Mouse (Mus musculus) lung, postnatal 25 days (tissue): ENCODE data around the gene Gap43.
A peak's percentile ranks its signal among the peaks of the same experiment; 100 is the strongest.
"Not testable (repeated sequence)": the region's sequence is repeated elsewhere in the genome, so short reads cannot be mapped to it uniquely, and the experiment has no call there.

Experiments
- DNase-seq: peaks from one replicate; pipeline ENCODE4 v3.0.0; 2022; ENCODE audit warnings: low spot score

Gene Gap43

GRCm38 (mm10) chr16:42294481-42294880, 46.0 kb downstream of the Gap43 start:
- DNase-seq, result no peak

DNA sequence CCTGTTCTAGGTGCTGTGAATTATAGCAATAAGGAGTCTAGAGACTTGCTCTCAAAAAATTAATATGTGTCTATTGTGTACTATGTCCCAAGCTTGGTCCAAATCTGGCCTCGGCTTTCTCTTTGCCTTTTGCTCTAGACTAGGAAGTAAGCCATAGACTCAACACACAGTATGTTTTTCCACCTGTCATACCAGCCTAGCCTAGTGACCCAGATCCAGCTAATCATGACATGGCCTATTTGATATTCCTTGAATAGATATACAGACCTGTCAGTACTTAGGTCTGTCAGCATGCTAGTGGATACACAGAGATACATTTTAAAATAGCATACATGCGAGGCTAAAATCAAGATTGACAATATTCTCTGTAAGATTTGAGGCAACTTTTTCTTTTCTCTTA, 46.4 kb downstream of the Gap43 start:
- no peak for DNase-seq

GRCm38 (mm10) chr16:42291572-42291971, 48.9 kb downstream of the Gap43 start:
- no peak for DNase-seq

GRCm38 (mm10) chr16:42284005-42284404, 56.4 kb downstream of the Gap43 start:
- DNase-seq, result no peak

GRCm38 (mm10) chr16:42277713-42278112, 62.7 kb downstream of the Gap43 start:
- no peak for DNase-seq

DNA sequence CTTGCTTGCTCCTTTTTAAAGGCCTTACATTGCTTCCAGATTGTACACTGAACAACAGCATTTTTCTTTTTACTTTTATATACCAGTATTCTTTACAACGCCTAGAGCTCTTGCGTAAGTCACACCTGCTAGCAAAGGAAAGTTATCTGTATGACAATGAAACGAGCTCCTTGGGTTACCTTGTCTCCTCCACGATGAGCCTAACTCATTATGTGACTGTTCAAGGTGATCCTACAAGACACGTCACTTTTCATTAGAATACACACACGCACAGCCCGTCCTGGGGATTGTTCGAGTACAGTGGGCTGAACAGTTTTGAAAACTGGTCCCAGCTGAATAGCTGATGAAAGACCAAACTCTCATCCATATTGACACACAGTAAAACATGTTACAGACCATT, 63.2 kb downstream of the Gap43 start:
- DNase-seq, result no peak

DNA sequence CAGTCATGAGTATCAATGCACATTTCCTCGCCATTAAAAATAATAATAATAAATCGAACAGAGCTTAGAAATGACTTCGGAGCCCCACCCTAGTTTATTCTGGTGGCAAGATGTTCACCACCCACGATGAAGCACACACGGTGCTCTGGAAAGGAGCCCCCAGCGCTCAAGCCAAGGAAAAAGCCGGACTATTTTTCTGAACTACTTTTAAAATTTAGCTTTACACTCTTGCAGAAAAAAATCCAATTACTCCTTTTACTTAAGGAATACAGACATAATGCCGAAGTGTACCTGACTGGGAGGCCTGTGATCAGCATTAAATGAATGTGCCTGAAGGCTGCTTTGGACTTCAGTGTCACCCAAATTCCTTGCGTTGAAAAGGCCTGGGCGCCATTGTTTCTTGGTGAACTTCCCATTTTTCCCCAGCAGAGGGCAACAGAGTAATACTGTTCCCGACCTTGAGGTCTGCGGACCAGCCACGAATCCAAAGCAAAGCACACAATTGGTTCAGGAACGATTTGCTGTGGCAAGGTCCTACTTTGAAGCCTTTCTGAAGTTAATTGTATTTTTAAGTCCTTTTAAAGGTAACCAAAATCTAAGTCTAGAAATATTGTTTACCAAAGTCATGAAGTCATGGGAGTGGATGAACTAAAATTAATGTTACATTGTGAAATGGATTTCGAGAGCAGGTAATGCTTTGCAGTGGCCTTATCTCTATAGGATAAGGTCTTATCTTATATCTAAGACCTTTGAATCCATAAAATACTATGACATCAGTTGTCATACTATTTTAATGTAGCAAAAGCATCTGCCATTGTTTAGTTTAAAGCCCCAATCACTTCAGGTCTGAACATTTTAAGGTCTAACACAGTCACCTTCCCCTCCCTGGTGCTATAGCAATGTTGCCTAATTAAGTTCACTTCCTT, 64.0 kb downstream of the Gap43 start:
- DNase-seq, result peak; percentile 72

DNA sequence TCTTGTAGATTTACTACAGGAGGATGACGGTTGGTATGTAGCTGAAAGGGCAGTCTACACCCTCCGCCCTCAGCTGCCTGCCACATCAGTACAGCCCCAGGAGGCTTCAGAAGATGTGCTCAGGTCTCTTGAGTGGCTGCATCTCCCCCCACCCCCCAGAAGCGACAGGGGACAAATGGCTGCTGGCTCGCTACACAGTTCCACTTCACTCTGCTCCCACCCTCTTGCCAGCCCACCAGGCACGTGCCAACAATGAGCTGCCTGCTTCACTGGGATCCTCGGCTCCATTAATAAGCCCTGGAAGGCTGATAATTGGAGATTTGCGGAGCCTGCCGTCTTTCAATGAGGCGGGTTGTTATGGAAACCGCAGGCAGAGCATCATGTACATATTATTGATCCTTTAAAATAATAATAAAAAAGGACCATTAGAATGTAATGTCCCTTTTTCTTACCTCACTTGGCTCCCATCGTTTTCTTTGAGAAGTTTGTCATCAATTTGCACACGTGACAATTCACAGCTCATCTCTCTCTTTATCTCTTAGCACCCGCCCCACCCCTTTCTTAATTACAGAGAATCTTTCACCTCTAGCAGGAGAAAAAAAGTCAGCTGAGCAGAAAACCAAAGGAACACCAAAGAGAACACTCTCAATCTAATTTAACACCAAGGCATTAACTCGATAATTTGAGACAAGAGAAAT, 64.8 kb downstream of the Gap43 start:
- DNase-seq, result no peak

DNA sequence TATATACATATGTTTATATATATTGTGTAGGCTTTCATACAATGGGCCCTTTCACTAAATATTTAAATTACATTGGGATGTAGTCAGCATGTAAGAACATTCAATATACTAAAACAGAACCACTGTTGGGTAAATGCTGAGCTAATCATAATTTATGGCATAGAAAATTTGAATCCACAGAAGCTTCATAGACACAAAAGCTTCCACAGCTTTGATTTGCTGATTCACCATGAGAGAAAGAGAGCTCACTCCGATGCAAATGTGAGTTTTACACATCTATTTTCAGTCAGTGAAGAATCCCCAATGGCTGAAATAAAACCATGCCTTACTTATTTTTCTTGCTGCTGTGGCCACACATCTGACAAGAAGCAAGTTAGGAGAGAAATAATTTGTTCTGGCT, 69.2 kb downstream of the Gap43 start:
- no peak for DNase-seq

GRCm38 (mm10) chr16:42269587-42269967, 70.9 kb downstream of the Gap43 start:
- DNase-seq, result no peak

- peak; percentile 20 for DNase-seq
Observed at GRCm38 (mm10) chr16:42268843-42269586, 71.4 kb downstream of the Gap43 start.

GRCm38 (mm10) chr16:42265185-42265584, 75.3 kb downstream of the Gap43 start:
- no peak for DNase-seq

- no peak for DNase-seq
Observed at GRCm38 (mm10) chr16:42262935-42263542, 77.4 kb downstream of the Gap43 start.

DNA sequence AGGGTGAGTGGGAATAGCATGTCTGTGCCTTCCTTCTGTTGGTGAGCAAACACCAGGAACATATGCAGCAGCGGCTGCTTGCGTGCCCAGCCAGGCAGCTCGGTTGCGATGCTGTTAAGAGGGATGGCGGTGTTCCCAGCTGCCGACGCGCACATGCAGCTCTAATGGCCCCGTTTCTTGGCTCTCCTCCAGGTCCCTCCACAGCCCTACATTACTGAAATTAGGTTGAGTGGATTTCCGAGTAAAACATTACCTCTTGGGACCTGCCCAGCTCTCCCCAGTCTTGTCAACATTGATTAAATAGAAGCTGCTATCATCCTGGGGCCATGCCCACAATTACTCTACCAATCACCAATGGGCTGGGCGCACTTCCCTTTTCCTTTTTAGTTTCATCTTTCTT, 84.8 kb downstream of the Gap43 start:
- no peak for DNase-seq

GRCm38 (mm10) chr16:42255222-42255621, 85.2 kb downstream of the Gap43 start:
- no peak for DNase-seq

DNA sequence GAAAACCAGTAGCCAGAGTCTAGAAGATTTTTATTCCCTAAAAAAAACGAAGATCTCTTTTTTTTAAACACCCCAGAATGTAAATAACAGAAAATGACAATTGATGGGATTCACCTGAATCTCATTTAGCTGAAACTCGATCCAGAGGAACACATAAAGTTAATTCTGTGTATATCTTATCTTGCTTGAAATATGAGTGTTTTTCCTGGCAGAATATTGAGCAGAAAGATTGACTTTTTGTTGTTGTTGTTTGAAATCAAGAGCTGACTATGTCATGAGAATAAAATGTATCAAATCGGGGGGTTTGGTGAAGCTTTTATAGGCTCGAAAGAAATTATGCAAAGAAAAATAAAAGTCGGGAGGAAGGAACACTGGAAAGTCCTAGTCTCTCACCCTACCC, 88.2 kb downstream of the Gap43 start:
- DNase-seq, result no peak

- DNase-seq, result not testable (repeated sequence)
Observed at GRCm38 (mm10) chr16:42244121-42244520, 96.3 kb downstream of the Gap43 start.

GRCm38 (mm10) chr16:42231306-42231705, 109.1 kb downstream of the Gap43 start:
- no peak for DNase-seq
